Mouse (Mus musculus) frontal cortex, postnatal 14 days (tissue): ENCODE data around the gene Cd300lg.

Experiments
- DNase-seq, 2 experiments: peaks; one replicate each; pipeline ENCODE4 v3.0.0; 2022; ENCODE audit warnings: low spot score in 2 of 2

Cd300lg gene

DNA sequence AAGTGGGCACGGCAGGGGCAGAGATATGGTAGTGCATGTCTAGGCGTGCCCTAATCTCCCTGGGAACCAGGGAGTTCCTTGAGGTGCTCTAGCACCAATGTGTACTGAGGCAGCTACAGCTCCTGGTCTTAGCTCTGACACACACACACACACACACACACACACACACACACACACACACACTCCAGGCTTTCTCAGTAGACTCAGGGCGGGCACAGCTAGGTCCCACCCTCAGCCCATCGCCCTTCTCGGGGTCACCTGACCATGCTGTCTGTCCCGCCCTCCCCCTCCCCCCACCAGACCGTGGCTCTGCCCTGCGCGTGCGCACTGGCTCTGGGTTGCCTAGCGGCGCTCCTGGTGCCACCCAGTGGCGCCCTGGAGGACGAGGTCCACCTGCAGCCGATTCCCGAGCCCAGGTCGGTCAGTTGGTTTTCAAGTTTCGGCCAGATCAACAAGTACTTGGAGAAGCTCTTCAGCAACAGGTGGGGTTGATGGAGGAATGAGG lies 55.6 kb downstream of the Cd300lg start:
- peak; percentile 33 to 42 for DNase-seq

DNA sequence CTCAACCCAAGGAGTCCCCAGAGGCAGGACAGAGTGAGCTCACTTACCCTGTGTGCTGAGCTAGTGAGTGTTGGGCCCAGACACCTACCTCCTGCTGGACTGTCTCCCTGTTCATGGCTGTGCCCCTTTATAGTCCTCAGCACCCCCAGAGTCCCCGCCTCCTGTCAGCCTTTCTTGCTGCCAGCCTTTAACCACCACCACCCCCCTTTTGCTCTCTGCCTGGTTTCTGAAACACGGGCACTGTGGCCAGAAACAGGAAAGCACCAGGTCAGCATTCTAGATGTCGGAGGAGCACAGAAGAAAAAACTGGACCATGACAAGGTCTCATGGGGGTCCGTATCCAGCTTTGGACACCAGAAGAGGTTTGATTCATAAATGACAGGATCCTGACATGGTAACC lies 59.9 kb downstream of the Cd300lg start, which contains the start of gene Ppy:
TSS of gene Ppy (minus strand) at position 101 of the 400 bp plus-strand sequence.
- no peak for DNase-seq

DNA sequence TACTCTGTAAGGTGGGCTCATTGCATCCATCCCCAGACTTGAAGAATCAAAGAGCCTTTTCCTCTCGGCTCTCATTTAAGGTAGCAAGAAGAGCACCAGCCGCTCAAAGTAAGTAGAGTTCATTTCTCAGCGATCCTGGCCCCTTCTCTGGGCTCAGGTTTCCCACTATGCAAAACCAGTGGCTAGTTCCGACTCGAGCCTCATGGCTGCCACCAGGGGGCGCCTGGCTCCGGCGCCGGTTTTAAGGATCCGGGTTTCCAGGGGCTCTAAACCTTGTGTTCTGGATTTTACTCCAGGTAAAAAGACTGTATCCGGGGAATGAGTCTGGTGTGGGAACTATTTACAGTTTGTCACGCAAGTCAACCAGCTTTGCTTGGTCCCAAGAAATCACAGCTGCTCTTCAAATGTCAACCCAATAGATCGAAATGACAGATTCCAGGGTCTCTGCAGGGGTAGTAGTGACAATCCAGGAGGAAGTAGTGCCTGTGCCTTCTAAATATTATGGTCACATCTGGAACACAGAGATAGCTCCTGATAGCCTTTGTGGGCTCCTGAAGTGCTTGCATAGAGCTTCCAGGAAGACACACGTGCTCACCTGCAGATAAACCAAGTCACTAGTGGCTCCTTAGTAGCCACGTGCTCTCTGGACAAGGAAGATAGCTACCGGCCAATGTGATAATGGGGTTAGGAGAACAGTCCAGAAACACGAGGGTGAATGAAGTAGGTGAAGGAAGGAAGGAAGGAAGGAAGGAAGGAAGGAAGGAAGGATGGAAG lies 61.4 kb downstream of the Cd300lg start:
- DNase-seq: peak in 1 of 2 experiments; percentile 56
